Mouse (Mus musculus) spleen, adult 2 months (tissue): Measurements from ENCODE around the gene Tap2.

Source experiments
- CTCF ChIP-seq: fragments of 200-500 bp; IDR thresholded peaks from 2 replicates; pipeline ENCODE4 v1.5.1; 2011; ENCODE audit warnings: mild to moderate bottlenecking, inconsistent platforms; ENCODE audit not compliant: insufficient read depth, insufficient read length, insufficient replicate concordance; ENCODE audit errors: extremely low read depth
- POLR2A ChIP-seq: fragments of 200-500 bp; IDR thresholded peaks from 2 replicates; pipeline ENCODE4 v1.6.1; 2011; ENCODE audit warnings: low read depth, low read length, inconsistent platforms

GRCm38 (mm10) chr17:34244656-34245055, 41.3 kb downstream of the Tap2 start:
- TF ChIP-seq CTCF (no peak), POLR2A (no peak)
